Mouse (Mus musculus) right cerebral cortex, postnatal 4 days (tissue): Measurements from ENCODE around the gene Rpl12.
"Not testable (repeated sequence)": the region's sequence is repeated elsewhere in the genome, so short reads cannot be mapped to it uniquely, and the experiment has no call there.

Experiments
- DNase-seq: peaks from one replicate; pipeline ENCODE4 v3.0.0-alpha.2; 2022

Gene Rpl12

DNA sequence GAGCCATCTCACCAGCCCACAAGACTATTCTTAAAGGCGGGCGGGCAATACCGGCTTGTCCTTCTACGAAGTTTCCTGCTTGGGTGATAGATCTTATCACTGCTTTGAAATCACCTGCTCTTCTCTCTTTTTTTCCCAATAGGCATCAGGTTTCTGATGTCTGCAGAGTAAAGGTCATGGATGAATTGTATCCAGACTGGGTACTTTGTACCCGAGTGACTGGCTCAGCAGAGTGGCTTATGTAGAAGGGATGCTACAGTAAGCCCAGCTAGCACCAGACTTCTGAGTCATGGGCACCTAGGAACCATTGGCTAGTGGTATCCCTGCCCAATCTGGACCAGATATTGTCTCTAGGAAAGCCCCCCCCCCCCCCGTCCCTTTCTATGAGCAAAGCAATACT lies 22.3 kb downstream of the Rpl12 start:
- no peak for DNase-seq

- no peak for DNase-seq
Observed at GRCm38 (mm10) chr2:32985844-32986243, 24.5 kb downstream of the Rpl12 start.

GRCm38 (mm10) chr2:32989376-32989775 lies 28.0 kb downstream of the Rpl12 start:
- DNase-seq, result no peak

- no peak for DNase-seq
Observed at GRCm38 (mm10) chr2:32990167-32990832, 28.9 kb downstream of the Rpl12 start.

DNA sequence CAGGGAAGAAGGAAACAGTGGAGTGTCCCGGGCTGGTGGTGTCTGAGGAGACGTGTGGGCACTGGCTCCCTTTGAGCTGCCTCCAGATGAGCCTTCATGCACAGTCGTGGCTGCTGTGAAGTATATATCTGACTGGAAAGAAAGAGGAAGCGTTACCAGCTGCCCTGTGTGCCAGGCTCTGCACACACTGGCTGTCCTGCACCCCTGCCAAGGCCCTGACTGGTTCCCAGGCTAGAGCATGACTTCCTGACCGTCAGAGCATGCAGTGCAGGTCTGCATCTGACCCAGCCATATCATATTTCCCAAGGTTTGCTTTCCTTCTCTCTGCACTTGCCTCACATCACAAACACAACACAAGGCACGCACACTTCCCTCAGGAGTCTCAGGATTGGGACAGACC lies 30.8 kb downstream of the Rpl12 start:
- DNase-seq, result no peak

DNA sequence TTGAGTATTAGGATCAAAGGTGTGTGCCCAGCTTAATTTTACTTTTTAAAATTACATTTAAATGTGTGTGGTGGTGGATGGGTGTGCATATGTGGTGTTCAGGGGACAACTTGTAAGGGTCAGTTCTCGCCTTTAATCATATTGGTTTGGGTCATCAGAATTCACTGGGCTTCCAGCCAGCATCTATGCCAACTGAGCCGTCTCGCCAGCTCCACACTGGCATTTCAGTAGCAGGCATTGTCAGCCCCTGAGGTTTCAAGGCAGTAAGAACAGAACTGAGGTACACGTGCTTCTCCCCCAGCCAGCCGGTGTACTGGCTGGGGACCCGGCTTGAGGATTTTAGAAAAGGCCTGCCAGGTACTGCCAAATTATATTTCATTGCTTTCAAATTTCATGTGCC lies 35.7 kb downstream of the Rpl12 start:
- no peak for DNase-seq

GRCm38 (mm10) chr2:32997792-32998191 lies 36.4 kb downstream of the Rpl12 start:
- DNase-seq, result no peak

- no peak for DNase-seq
Observed at GRCm38 (mm10) chr2:32999752-33000151, 38.4 kb downstream of the Rpl12 start.

GRCm38 (mm10) chr2:33002144-33002543 lies 40.8 kb downstream of the Rpl12 start:
- no peak for DNase-seq

- no peak for DNase-seq
Observed at GRCm38 (mm10) chr2:33005041-33005440, 43.7 kb downstream of the Rpl12 start.

GRCm38 (mm10) chr2:33009055-33009454 lies 47.7 kb downstream of the Rpl12 start:
- not testable (repeated sequence) for DNase-seq

GRCm38 (mm10) chr2:33014877-33015276 lies 53.5 kb downstream of the Rpl12 start:
- no peak for DNase-seq
